Mouse (Mus musculus) right cerebral cortex, postnatal 4 days (tissue): ENCODE measurements around the gene Ilf3.

Source experiments
- DNase-seq: peaks from one replicate; pipeline ENCODE4 v3.0.0-alpha.2; 2022

Ilf3 gene

DNA sequence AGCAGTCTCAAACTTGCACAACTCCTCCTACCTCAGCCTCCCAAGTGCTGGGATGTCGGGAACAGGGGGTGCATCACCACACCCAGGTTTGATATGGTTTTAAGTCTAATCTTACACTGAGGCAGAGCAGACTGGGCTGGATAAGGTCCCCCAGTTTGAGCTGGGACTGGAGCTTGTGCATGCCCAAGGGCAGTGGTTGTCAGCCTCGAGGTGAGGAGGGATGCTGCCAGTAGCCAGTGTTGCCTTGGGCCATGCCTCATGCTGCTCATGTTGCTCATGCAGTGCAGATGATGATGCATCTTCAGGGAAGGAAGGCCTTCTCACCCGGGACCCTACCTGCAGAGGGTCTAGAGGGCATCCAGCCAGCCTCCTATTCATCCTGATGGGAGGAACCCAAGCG lies 37.9 kb downstream of the Ilf3 start:
- DNase-seq: no peak

DNA sequence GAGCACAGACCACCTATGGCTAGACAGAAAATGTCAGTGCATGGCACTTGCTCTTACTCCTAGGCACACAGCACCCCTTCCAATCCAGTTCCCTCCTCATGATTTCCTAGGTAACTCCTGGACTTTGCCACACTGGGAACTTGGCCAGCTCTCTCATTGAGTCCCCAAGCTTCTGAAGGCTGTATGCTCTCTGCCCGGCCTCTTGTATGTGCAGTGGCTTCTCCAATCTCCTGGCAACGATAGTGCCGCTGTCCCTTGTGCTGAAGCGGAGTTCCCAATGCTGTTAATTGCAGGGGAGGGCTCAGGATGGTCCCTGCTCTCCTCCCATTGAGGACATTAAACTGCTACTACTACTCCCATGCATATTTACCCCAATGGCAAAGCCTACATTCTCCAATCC lies 40.3 kb downstream of the Ilf3 start:
- peak; percentile 51 for DNase-seq

DNA sequence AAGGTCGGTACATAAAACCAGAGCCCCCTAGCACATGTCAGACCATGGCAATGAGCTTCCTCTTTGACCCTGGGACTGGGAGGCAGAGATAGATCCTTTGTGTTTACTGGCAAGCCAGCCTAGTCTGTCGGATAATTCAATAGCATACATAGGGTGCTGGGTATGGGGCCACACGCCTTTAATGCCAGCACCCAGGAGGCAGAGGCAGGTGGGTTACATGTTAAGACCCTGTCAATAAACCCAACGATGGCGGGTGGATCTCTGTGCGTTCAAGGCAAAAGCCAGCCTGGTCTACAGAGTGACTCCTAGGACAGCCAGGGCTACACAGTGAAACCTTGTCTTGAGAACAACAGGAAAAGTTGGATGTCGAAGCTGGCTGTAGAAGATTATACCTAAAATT lies 41.0 kb downstream of the Ilf3 start:
- no peak for DNase-seq

DNA sequence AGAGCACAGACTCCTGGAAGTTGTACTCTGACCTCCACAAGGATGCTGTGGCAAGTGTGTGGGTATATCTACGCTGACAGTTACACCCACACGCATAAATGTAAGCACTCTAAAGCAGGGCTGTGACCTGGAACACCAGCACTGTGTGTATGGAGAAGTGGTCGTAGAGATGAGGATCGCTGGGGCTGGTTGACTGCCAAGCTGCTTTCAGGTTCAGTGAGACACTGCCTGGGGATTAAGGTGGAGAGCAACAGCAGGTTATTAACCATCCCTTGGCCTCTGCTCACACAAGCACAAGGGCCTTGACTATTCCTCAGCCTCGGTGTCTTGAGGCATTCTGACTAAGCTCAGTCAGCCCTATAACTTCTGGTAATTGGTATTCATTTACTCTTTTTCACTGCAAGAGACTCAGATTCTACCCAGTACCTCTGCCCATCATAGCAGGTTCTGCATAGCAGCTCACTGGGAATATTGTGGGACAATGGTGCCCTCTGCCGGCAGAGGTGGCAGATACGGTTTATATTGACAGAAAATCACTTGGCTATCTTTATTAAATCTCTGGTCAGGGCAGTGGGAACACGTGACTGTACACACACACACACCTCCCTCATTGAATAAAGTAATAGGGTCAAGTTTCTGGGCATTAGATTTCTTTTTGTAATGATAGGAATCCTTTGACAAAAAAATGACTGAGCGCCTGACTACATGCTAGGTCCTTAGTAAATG lies 42.1 kb downstream of the Ilf3 start:
- DNase-seq: peak; percentile 86

DNA sequence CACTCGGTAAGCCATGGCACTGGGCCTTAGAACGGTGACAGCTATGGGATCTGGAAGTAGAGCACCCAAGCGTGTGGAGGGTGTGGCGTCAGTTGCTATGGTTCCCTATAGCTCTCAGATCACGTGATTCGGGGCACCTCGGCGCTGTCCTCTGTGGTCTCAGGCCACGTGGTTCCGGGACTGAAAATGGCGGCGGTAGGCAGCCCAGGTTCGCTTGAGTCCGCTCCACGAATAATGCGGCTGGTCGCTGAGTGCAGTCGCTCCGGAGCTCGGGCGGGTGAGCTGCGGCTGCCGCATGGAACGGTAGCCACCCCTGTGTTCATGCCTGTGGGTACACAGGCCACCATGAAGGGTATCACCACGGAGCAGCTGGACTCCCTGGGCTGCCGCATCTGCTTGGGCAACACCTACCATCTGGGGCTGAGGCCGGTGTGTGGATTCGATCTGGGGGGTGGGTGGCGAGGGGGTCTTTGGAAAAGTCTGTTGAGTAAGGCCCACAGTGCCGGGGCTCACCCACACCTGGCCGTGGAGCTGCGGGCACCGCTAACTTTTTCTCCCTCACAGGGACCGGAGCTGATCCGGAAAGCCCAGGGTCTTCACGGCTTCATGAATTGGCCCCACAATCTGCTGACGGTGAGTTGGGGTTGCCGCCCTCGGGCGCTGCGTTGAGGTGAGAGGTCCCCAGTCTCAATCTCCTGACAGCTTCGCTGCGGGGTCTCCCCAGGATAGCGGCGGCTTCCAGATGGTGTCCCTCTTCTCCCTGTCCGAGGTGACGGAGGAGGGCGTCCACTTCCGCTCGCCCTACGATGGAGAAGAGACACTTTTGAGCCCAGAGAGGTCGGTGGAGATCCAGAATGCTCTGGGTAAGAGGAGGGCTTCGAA lies 44.2 kb downstream of the Ilf3 start, which contains the start of gene Qtrt1:
Qtrt1 (plus strand) TSS at position 169 of the 882 bp plus-strand sequence.
- peak; percentile 80 for DNase-seq

DNA sequence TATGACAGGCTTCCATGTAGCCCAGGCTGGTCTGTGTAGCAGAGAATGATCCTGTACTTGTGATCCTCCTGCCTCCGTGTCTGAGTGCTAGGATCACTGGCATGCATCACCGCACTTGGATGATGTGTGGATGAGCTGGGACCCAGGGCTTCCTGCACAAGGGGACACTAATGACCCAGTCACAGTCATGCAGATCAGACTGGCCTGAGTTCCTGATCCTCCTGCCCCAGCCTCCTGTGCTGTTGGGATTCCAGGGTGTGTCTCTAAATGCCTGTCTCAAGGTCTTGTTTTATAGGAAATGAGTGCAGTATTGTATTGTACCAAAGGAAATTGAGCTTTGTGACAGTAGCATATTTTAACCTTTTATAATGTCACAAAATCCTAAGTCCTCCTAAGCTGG lies 50.2 kb downstream of the Ilf3 start:
- DNase-seq: no peak

DNA sequence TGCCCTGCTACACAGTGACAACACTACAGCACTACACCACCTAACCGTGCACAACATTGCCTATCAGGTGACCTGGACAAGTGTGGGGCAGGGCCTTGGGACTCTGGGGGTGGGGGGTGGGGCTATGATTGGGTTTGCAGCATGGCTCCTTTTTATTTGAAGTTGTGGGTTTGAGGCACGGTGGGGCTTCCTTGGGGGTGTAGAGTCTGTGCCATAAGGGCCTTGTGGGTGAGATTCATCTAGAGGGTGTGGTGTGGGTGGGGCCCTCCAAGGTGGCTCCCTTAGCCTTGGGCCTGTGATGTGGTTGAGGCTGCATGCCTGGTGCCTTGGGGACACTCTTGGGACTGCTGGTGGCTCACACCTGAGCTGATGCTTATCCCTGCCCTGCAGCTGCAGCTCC lies 52.0 kb downstream of the Ilf3 start:
- DNase-seq: no peak

DNA sequence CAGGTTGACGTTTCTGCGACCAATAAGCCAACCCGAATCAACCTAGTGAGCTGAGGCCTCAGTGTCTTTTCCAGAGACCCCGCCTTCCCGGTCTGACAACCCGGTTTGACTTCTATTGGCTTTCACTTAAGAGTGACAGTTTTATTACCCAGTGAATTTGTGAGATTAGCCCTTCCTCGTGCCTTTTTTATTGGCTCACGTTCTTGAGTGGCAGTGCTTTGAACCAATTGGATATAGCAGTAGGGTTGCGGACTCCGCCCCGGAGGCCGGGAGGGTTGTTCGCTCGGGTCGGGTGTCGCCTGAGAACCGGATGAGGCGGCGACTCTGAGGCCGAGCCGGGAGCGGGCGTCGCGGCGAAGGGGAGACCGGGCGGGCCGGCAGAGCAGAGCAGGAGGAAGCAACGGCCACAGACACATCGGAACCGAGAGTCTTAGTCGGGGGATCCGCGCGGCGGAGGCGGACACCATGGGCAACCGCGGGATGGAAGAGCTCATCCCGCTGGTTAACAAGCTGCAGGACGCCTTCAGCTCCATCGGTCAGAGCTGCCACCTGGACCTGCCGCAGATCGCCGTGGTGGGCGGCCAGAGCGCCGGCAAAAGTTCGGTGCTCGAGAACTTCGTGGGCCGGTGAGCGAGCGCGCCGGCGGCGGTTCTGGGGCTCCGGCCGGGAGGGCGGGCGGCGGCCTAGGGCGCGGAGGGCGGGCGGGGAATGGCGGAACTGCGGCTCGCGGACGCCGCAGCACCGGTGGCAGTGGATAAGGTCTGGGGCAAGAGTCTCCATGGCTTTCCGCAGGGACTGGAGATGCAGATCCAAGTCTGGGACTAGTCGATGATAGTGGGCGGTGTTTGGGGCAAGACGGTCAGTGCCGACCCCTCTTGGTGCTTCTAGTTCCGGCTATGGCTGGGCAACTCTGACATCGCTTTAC lies 57.2 kb downstream of the Ilf3 start, which contains the start of gene Dnm2:
Dnm2 (plus strand) TSS at position 278 of the 925 bp plus-strand sequence.
- DNase-seq: peak; percentile 91

DNA sequence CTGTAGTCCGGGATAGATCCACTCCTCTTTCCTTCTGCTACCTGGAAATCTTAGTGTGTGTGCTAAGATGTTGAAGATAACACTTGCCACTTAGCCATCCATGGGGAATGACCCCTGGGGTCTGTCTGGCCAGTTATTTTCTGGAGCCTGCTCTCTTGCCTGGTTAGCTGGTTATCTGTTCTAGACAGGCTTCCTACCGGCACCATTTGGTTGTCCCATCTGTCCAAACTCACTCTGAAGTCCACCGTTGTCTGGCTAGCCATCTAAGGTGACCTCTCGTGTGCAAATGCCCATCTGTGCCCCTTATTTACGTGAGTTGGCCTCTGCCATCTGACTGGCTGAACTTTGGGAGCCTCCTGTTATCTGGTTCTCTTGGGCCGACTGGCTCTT lies 57.9 kb downstream of the Ilf3 start:
- no peak for DNase-seq

DNA sequence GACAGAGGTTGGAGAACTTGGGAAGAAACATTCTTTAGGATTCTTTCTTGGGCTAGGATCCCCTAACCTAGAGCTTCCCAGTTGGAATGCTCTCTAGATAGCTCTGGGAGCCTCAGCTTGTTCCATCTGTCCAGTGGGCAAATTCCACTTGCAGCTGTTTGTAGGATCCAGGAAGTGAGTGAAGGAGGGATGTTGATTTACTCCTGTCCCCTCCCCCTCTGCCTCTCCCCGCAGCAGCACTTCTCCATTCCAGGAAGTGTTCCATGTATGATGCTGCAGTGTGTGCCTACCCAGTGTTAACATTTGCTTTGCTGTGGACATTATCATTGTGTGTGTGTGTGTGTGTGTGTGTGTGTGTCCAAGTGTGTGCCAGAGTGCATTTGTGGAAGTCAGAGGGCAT lies 58.3 kb downstream of the Ilf3 start:
- no peak for DNase-seq

DNA sequence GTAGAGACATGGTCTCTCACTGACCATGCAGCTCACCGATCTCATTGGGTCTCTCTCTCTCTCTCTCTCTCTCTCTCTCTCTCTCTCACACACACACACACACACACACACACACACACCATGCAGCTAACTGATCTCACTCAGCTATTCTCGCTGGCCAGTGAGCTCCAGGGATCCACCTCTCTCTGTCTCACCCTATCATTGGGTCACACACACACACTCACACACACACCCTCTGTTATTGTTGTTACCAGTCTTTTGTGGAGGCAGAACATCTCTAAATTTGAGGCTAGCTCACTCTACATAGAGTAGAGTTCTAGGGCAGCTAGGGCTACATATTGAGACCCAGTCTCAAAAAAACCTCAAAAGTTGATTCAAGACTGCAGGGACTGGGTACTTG lies 58.9 kb downstream of the Ilf3 start:
- DNase-seq: no peak

DNA sequence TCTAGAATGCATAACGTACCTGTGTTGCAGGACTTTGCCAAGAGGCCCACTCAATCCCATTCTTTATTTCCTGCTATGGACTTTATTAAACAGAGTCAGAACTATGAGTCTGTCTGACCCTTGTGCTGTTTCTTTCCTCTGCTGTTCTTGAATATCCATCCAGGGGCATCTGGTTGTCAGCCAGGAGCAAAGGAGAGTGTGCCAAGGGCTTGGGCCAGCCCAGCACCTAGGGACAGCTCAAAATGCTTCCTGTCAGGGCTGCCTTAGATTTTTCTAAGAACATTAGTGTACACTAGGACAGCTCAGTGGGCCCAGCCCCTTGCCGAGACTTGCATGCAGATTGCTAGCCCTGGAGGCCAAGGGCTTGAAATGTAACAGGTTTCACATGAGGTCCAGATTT lies 60.1 kb downstream of the Ilf3 start:
- no peak for DNase-seq

DNA sequence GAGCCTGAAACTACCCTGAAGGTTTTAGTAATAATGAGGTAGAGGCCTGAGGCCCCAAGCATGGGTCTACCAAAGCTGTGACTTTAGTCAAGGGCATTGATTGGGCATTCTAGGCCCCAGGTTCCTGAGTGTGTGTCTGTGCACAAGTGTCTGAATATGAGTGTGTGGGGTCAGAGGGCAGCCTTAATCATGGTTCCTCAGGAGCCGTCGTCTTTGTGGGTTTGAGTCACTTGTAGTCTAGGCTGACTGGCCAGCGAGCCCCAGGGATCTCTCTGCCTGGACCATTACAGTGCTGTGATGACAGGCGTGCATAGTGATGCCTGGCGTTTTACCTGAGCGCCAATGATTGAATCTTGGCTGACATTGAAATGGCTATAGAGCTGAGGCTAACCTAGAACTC lies 60.5 kb downstream of the Ilf3 start:
- DNase-seq: no peak

DNA sequence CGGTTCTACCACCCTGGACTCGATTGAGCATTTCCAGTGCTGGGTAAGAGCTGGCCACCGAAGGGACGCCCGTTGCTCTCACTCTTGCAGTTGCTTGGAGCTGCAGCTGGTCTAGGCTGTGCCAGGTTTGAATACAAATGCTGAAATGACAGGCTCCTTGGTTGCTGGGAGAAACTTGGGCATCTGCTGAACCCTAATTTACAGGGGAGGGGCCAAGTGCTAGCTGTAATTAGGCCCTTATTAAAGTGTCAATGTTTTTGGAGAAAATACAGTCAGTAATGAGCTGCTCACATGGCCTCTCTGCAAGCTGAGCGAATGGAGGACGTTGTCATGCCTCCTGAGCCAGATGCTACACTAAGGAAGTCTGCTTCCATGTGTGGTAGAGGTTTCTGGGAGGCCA lies 63.1 kb downstream of the Ilf3 start:
- DNase-seq: no peak

DNA sequence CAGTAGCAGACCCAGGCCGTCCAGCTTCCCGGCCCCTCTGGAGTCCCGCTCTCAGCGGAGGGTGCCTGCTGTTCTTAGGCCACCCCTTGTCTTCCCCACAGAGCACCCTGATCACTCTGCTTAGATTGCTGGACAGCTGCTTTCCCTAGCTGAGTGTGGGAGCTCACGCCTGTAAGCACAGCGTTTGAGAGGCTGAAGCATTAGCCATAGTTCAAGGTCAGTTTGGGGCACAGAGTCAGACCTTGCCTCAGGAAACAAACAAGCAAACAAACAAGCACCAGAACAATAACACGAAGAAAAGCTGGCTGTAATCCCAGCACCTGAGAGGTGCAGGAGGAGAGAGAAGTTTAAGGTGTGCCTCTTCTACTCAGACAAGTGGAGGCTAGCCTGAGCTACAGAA lies 64.4 kb downstream of the Ilf3 start:
- DNase-seq: no peak

DNA sequence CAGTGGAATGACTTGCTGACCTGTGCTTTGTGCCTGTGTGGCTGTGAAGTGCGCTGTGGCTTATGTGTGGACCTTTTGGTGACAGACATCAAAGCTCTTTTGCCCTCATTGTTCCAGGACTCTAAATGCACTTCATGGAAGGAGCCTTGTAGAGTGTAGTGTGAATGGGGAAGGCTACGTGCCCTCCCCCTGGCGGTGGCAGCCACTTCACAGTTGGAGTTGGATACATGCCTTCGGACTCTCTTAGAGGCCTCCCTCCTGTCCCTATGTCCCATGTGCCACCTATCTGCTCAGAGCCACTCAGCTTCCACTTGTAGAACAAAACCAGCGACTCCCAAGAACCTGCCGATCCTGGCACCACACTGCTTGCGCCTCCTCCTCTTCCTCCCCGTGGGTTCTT lies 66.1 kb downstream of the Ilf3 start:
- DNase-seq: no peak

DNA sequence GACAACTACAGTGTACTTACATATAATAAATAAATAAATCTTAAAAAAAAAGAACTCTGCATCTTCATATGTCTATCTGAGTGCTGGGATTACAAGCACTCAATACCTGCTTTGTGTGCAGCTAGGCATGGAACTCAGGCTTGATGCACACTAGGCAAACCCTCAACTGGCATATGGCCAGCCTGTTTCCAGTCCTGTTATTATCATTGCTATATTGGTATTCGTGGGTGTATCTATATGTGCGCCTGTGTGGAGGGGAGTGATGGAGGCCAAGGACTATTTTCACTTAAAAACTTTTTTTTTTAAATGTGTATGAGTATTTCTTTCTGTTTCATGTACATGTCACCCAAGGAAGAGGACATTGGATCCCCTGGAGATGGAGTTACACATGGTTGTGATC lies 66.7 kb downstream of the Ilf3 start:
- DNase-seq: no peak

DNA sequence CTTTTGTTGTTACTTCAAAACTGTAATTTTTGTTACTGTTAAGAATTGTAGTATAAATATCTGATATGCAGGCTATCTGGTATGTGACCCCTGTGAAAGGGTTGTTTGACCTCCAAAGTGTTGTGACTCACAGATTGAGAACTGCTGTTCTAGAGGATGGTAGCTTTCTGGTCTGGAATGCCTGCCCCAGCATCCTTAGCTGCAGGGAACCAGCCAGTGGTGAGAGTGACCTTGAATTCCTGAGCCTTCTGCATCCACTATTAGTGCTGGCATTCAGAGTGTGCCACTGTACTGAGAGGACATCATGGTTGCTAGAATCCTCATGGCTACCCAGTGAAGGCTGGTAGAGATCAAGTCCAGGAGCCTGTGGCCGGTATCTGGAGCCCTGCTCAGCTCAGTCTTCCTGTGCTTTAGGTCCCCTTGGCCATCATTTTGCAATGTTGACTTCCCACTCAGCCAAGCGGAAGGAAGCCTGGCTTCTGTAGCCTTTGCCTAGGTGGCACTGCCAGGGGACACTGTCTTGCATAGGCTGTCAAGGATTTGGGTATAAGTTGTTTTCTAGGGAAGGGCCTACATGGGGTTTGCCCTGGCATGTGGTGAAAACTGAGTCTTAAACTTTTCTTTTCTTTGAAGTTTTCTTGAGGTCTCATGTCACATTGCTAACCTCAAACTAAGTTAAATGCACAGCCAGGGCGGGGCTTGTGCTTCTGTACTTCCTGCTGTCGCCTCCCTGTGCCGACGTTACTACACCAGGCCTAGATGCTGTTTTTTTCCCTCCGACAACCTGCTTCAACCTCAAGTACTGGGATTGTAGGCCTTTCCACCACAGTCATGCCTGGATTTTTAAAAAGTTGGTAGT lies 68.3 kb downstream of the Ilf3 start:
- DNase-seq: no peak

DNA sequence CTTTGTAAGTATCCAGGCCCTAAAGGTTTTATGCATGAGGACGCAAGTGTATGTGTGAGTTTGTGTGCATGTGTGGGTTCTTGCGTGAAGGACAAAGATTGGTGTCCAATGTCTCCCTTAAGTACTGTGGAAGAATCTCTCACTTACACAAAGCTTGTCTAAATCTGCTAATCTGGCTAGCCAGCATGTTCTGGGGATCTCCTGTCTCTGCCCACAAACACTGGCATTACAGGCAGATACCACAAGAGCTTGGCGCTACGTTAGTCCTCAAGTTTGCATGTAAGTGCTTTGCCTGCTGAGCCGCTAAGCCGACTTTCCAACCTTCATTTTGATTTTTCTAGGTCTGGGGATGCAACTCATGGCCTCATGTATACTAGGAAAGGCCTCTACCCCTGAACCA lies 69.9 kb downstream of the Ilf3 start:
- DNase-seq: no peak

DNA sequence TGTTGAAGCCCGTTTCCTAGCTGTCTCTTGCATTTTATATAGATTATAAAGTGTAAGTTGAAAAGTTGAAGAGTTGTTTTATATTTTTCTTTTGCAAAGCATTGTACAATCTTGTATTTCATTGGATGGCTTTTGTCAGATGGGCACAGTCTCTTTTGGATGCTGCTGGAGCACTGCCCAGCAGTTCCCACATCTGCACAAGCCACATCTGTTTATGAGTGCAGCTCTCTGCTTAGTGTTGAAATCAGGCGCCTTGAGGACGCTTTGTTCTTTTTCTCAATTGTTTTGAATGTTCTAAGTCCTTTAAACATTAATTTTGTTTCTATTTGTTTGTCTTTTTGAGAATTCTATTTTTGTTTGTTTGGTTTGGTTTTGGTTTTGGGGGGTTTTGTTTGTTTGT lies 70.5 kb downstream of the Ilf3 start:
- no peak for DNase-seq

DNA sequence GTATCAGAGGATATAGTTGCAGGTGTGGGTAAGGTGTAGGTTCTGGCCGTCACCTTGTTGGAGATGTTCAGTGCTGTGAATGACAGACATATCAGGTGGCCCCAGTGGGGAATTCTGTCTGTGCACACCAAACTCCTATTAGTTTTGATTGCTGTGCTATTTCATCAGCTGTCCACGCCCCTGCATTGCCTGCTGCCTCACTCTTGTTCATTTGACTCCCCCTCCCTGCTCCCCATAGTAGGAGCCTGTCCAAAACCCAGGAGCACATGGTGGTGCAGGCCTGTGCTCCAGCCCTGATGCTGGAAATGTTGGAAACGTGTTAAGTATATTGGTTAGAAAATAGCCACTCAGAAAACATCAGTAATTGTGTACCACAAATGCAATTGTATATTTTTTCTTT lies 71.8 kb downstream of the Ilf3 start:
- no peak for DNase-seq

DNA sequence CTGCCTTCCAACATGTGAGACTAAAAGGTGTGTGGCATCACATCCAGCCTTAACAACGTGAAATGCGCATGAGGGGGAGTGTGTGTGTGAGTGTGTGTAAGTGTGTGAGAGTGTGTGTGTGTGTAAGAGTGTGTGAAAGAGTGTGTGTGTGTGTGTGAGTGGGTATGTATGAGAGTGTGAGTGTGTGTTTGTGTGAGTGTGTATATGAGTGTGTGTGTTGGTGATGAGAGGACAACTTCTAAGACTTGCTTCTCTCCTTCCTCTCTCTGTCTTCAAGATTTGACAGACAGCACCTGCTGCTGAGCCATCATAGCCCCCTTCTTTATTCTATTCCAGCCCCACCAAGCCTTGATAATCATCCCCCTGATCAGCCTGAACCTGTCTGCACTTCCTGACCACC lies 72.2 kb downstream of the Ilf3 start:
- DNase-seq: no peak
